16 mouse cellular contexts compared by ENCODE assay signal in genomic region chr16:13157314-13157713, GRCm38 (mm10). TPM values are rescaled to one million over a fixed set of nuclear protein-coding genes. Genes with fewer than 3 reads are reported as not detected.
DNase-seq lines count a peak whose midpoint lies in the region; ATAC-seq and TF ChIP-seq lines count a peak whose summit lies in the region.
"Had no signal": no experiment of that assay in that cellular context is flagged by ENCODE, and none has a peak within 500 bp of the region (broad histone marks: within the 10 kb centered on the region; RNA-seq: fewer than 3 reads in every experiment).

No protein-coding gene starts in this region.

- no peak overlapping the region for H3K4me2 ChIP-seq in midbrain, embryonic 11.5 days
- peak overlapping the region; percentile 23; the same call in 1 of the 2 replicates for H3K4me2 ChIP-seq in heart, embryonic 16.5 days (ENCODE audit: low read depth, low read length)
- no peak overlapping the region for H3K4me2 ChIP-seq in stomach, postnatal 0 days (replicated peaks; ENCODE audit: low read depth)
- H3K4me2 ChIP-seq: hindbrain, embryonic 14.5 days; limb, embryonic 13.5 days; midbrain, embryonic 12.5 days had no signal

- WGBS in midbrain, embryonic 10.5 days = 60% methylated on average over 6 of the region's 6 CpGs
- WGBS in midbrain, embryonic 11.5 days = 64% methylated on average over 6 of the region's 6 CpGs
- 15% methylated on average over 6 of the region's 6 CpGs for WGBS in heart, embryonic 16.5 days
- 36% methylated on average over 6 of the region's 6 CpGs for WGBS in stomach, postnatal 0 days

- ATAC-seq in midbrain, embryonic 11.5 days (ENCODE audit: low FRiP score) = no peak
- no peak for ATAC-seq in heart, embryonic 16.5 days (replicated peaks; ENCODE audit: extremely low read depth, insufficient read depth, low FRiP score)
- no peak for ATAC-seq in stomach, postnatal 0 days (ENCODE audit: low FRiP score, low TSS enrichment)

- no peak for TF ChIP-seq CTCF in stomach, postnatal 0 days (IDR thresholded peaks at IDR 0.05; ENCODE audit: low read depth)

- no peak overlapping the region for H3K9ac ChIP-seq in midbrain, embryonic 11.5 days (ENCODE audit: low read length)
- H3K9ac ChIP-seq in heart, embryonic 16.5 days (ENCODE audit: low read length) = no peak overlapping the region
- H3K9ac ChIP-seq in stomach, postnatal 0 days (ENCODE audit: low read length) = no peak overlapping the region
- H3K9ac ChIP-seq: hindbrain, embryonic 14.5 days; limb, embryonic 13.5 days; midbrain, embryonic 12.5 days had no signal

- 0 out of 2 replicates have a peak, but pooled peaks cover 2% of the 10 kb centered on the region for H3K4me1 ChIP-seq in midbrain, embryonic 10.5 days
- no peaks in the 10 kb centered on the region for H3K4me1 ChIP-seq in midbrain, embryonic 11.5 days (ENCODE audit: control insufficient read depth, insufficient read depth, low read length)
- peaks cover 16% of the 10 kb centered on the region for H3K4me1 ChIP-seq in heart, embryonic 16.5 days (ENCODE audit: control insufficient read depth, insufficient read depth, low read length)
- no peaks in the 10 kb centered on the region for H3K4me1 ChIP-seq in stomach, postnatal 0 days (replicated peaks; ENCODE audit: control insufficient read depth, insufficient read depth)
- H3K4me1 ChIP-seq: limb, embryonic 13.5 days had no signal

- no peak for TF ChIP-seq EP300 in stomach, postnatal 0 days (optimal IDR thresholded peaks at IDR 0.05)

- peak; percentile 40 to 62 for DNase-seq in adrenal gland, adult (ENCODE audit: inconsistent age in 2 of 2, low spot score in 1 of 2)
- DNase-seq in adrenal gland, adult 8-10 months = no peak
- DNase-seq in midbrain, embryonic 10.5 days (ENCODE audit: low spot score) = peak; percentile 11
- no peak for DNase-seq in midbrain, embryonic 11.5 days (ENCODE audit: low spot score, missing footprints)
- DNase-seq in stomach, postnatal 0 days (ENCODE audit: low spot score) = peak; percentile 12
- no peak for DNase-seq in cerebellum, postnatal 36 days
- no peak for DNase-seq in gastrocnemius, postnatal 4 days (ENCODE audit: low spot score in 2 of 2)
- DNase-seq: cerebellum, adult 9-10 months; kidney, adult 18-20 months; lung, adult 2 months had no signal

- H3K27me3 ChIP-seq in midbrain, embryonic 10.5 days (ENCODE audit: low read depth, poor library complexity, severe bottlenecking) = no peaks in the 10 kb centered on the region
- no peaks in the 10 kb centered on the region for H3K27me3 ChIP-seq in midbrain, embryonic 11.5 days (ENCODE audit: control insufficient read depth, insufficient read depth, low read length)
- no peaks in the 10 kb centered on the region for H3K27me3 ChIP-seq in heart, embryonic 16.5 days (ENCODE audit: control insufficient read depth, insufficient read depth, low read length)
- no peaks in the 10 kb centered on the region for H3K27me3 ChIP-seq in stomach, postnatal 0 days (ENCODE audit: control insufficient read depth, insufficient read depth, low read length)
- H3K27me3 ChIP-seq: midbrain, embryonic 12.5 days had no signal

- no peaks in the 10 kb centered on the region for H3K36me3 ChIP-seq in midbrain, embryonic 10.5 days
- no peaks in the 10 kb centered on the region for H3K36me3 ChIP-seq in midbrain, embryonic 11.5 days (ENCODE audit: control insufficient read depth, insufficient read depth, low read length)
- no peaks in the 10 kb centered on the region for H3K36me3 ChIP-seq in heart, embryonic 16.5 days (ENCODE audit: control insufficient read depth, insufficient read depth)
- H3K36me3 ChIP-seq in stomach, postnatal 0 days (ENCODE audit: control insufficient read depth, insufficient read depth, low read length) = no peaks in the 10 kb centered on the region
- H3K36me3 ChIP-seq: limb, embryonic 13.5 days; midbrain, embryonic 12.5 days had no signal

- no peak overlapping the region for H3K27ac ChIP-seq in midbrain, embryonic 10.5 days (replicated peaks)
- H3K27ac ChIP-seq in midbrain, embryonic 11.5 days (ENCODE audit: low read depth, low read length) = no peak overlapping the region
- H3K27ac ChIP-seq in heart, embryonic 16.5 days (ENCODE audit: low read length) = 0 out of 2 replicates have a peak overlapping the region, but pooled peaks have one; percentile 14
- H3K27ac ChIP-seq in stomach, postnatal 0 days (replicated peaks) = no peak overlapping the region
- H3K27ac ChIP-seq: heart, adult 2 months; hindbrain, embryonic 14.5 days; limb, embryonic 13.5 days; midbrain, embryonic 12.5 days had no signal

- H3K4me3 ChIP-seq in midbrain, embryonic 10.5 days = no peak overlapping the region
- H3K4me3 ChIP-seq in midbrain, embryonic 11.5 days (ENCODE audit: low read depth, low read length) = no peak overlapping the region
- H3K4me3 ChIP-seq in heart, embryonic 16.5 days (ENCODE audit: low read length) = no peak overlapping the region
- H3K4me3 ChIP-seq in stomach, postnatal 0 days (ENCODE audit: low read depth, low read length) = no peak overlapping the region
- H3K4me3 ChIP-seq: heart, adult 2 months; limb, embryonic 13.5 days; midbrain, embryonic 12.5 days; myocyte had no signal

- no peaks in the 10 kb centered on the region for H3K9me3 ChIP-seq in midbrain, embryonic 10.5 days (replicated peaks)
- no peaks in the 10 kb centered on the region for H3K9me3 ChIP-seq in midbrain, embryonic 11.5 days (ENCODE audit: control insufficient read depth, low read length)
- H3K9me3 ChIP-seq in heart, embryonic 16.5 days (replicated peaks; ENCODE audit: control insufficient read depth, low read length) = no peaks in the 10 kb centered on the region
- no peaks in the 10 kb centered on the region for H3K9me3 ChIP-seq in stomach, postnatal 0 days (ENCODE audit: control insufficient read depth, low read length)
- H3K9me3 ChIP-seq: limb, embryonic 13.5 days; midbrain, embryonic 12.5 days had no signal

RNA-seq across cellular contexts. Expression of gene Ercc4, which starts 47.8 kb away (rescaled TPM):
- total RNA-seq in adrenal gland, adult 8-10 months (2022) = 10 to 100 TPM; 19.8 to 34.3 (median 24.3) TPM
- 13.9 and 15.6 TPM in 2 replicates for polyA plus RNA-seq in midbrain, embryonic 10.5 days (2016; fragmentation: Nextera tagmentation; extraction: Ambion mirVana)
- 13.7 TPM in 2 replicates for polyA plus RNA-seq in midbrain, embryonic 11.5 days (2014; fragmentation: Nextera tagmentation; extraction: Ambion mirVana)
- polyA plus RNA-seq in heart, embryonic 16.5 days (2015; fragmentation: Nextera tagmentation; extraction: Ambion mirVana) = 9.5 and 9.9 TPM in 2 replicates
- polyA plus RNA-seq in stomach, postnatal 0 days (2015; fragmentation: Nextera tagmentation; extraction: Ambion mirVana) = 5.3 and 6.6 TPM in 2 replicates
- 10 to 100 TPM; 11.0 to 12.8 TPM for total RNA-seq in gastrocnemius, postnatal 4 days (2021)

Comparison
In these comparisons a context has a peak if more than half of its experiments do, and no peak if none do; other contexts are left out.
1. DNase-seq: peak in adrenal gland, adult (2 of 2), midbrain, embryonic 10.5 days (single experiment) and stomach, postnatal 0 days (single experiment); none in adrenal gland, adult 8-10 months (single experiment), midbrain, embryonic 11.5 days (single experiment), cerebellum, postnatal 36 days (0 of 2) and gastrocnemius, postnatal 4 days (0 of 2).